Mouse (Mus musculus): ENCODE measurements at regions not wholly inside any gene's neighbourhood (a gene's known extent, or its start where the extent isn't known, plus 50 kb on each side); places are given as distances from the start of the nearest gene placed in this dataset.
"Not testable (repeated sequence)": the region's sequence is repeated elsewhere in the genome, so short reads cannot be mapped to it uniquely, and the experiment has no call there.

DNA sequence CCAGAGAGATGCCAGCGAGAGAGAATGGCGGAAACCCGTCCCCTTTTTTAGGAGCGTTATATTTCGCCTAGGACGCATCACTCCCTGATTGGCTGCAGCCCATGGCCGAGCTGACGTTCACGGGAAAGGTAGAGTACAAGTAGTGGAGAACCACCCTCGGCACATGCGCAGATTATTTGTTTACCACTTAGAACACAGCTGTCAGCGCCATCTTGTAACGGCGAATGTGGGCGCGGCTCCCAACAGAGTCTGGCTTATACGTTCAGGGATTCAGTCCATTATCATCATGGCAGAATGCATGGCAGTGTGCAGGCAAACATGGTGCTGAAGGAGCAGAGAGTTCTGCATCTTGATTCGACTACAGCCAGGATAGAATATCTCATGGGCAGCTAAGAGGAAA is 339.8 kb upstream of the Glra2 start:
- DNase-seq (ENCODE audit: low read depth, low spot score) = peak; percentile 2

- no peak for DNase-seq (ENCODE audit: low read depth, low spot score)
Measured at GRCm38 (mm10) chrX:165631227-165631626, 304.0 kb upstream of the Glra2 start.

DNA sequence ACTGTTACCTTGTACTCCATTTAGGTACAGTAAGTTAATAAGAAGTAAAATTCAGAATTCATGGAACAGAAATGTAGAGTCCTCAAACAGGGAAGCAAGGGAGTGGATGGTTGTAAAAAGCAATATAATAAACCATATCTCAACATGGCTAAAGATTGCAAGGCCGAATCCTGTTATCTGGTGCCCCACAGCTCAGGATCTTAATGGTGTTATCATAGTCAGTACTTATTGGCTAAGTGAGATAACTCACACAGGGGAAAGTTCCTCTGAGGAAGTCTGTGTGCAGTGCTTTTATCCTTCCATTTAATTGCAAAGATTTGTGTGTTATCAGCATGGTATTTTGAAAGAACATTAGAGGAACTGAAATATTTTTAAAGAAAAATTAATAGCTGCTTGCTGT is 288.9 kb upstream of the Glra2 start:
- DNase-seq (ENCODE audit: low read depth, low spot score) = no peak

- not testable (repeated sequence) for DNase-seq (ENCODE audit: low read depth, low spot score)
Measured at GRCm38 (mm10) chrX:165600782-165601181, 273.6 kb upstream of the Glra2 start.
